Mouse (Mus musculus): ENCODE measurements around the gene Mecom. TPM values are rescaled to one million over a fixed set of nuclear protein-coding genes. Genes with fewer than 3 reads are reported as not detected.
A peak's percentile ranks its signal among the peaks of the same experiment; 100 is the strongest.

Gene Mecom
- polyA plus RNA-seq, 1 experiment from 2014 or later, result 89.3 TPM

GRCm38 (mm10) chr3:30097713-30098112 lies 450.1 kb downstream of the Mecom start:
- no peak overlapping the region for H3K9ac ChIP-seq (ENCODE audit: low read depth, low read length)
- H3K4me3 ChIP-seq (ENCODE audit: low read length), result no peak overlapping the region
- H3K36me3 ChIP-seq (ENCODE audit: control insufficient read depth, insufficient read depth, low read length), result no peaks in the 10 kb centered on the region
- no peak overlapping the region; the same call in 1 of the 2 replicates for H3K27ac ChIP-seq (ENCODE audit: low read depth, low read length)
- no peak for ATAC-seq (ENCODE audit: low FRiP score, low TSS enrichment)
- H3K4me1 ChIP-seq (ENCODE audit: control insufficient read depth, insufficient read depth, low read length), result 0 out of 2 replicates have a peak, but pooled peaks cover 3% of the 10 kb centered on the region
- 52% methylated on average over 3 of the region's 3 CpGs for WGBS
- no peaks in the 10 kb centered on the region for H3K27me3 ChIP-seq (ENCODE audit: control insufficient read depth, insufficient read depth, low read length)
- no peaks in the 10 kb centered on the region for H3K9me3 ChIP-seq (ENCODE audit: control insufficient read depth, low read length)
- H3K4me2 ChIP-seq (replicated peaks; ENCODE audit: low read depth, low read length), result no peak overlapping the region

GRCm38 (mm10) chr3:30097129-30097528 lies 450.7 kb downstream of the Mecom start:
- Histone ChIP-seq H3K27me3 (ENCODE audit: control insufficient read depth, insufficient read depth, low read length) (no peaks in the 10 kb centered on the region), H3K4me2 (replicated peaks; ENCODE audit: low read depth, low read length) (no peak overlapping the region), H3K27ac (ENCODE audit: low read depth, low read length) (peak overlapping the region; percentile 1; the same call in 1 of the 2 replicates), H3K4me3 (ENCODE audit: low read length) (no peak overlapping the region), H3K9ac (ENCODE audit: low read depth, low read length) (no peak overlapping the region), H3K4me1 (ENCODE audit: control insufficient read depth, insufficient read depth, low read length) (0 out of 2 replicates have a peak, but pooled peaks cover 4% of the 10 kb centered on the region), H3K9me3 (ENCODE audit: control insufficient read depth, low read length) (no peaks in the 10 kb centered on the region), H3K36me3 (ENCODE audit: control insufficient read depth, insufficient read depth, low read length) (no peaks in the 10 kb centered on the region)
- WGBS, result 66% methylated on average over 4 of the region's 4 CpGs
- ATAC-seq (ENCODE audit: low FRiP score, low TSS enrichment), result no peak

- WGBS, result 31% methylated on average over 1 of the region's 1 CpGs
- Histone ChIP-seq H3K4me2 (replicated peaks; ENCODE audit: low read depth, low read length) (no peak overlapping the region), H3K27ac (ENCODE audit: low read depth, low read length) (no peak overlapping the region), H3K4me3 (ENCODE audit: low read length) (no peak overlapping the region), H3K9me3 (ENCODE audit: control insufficient read depth, low read length) (no peaks in the 10 kb centered on the region), H3K27me3 (ENCODE audit: control insufficient read depth, insufficient read depth, low read length) (no peaks in the 10 kb centered on the region), H3K9ac (ENCODE audit: low read depth, low read length) (no peak overlapping the region), H3K4me1 (ENCODE audit: control insufficient read depth, insufficient read depth, low read length) (peaks cover 10% of the 10 kb centered on the region; the same call in 1 of the 2 replicates), H3K36me3 (ENCODE audit: control insufficient read depth, insufficient read depth, low read length) (no peaks in the 10 kb centered on the region)
- ATAC-seq (ENCODE audit: low FRiP score, low TSS enrichment), result no peak
Observed at GRCm38 (mm10) chr3:30093005-30093404, 454.8 kb downstream of the Mecom start.

DNA sequence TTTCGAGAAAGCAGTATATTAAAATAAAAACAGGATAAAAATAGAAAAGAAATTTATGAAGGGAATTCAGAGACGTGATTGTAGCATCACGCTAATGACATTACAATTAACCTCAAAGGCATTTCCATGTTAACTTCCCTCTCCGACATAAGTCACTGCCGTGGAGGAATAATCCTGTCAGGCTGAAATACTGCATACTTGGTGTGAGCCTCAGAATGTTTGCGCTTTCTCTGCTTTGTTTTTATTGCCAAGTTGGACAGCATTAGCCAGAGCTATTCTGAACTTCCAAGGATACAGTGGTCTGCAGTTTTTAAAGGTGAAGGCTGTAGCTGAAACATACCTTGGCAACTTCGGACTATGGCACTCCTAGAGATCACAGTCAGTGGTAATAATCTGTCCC lies 455.3 kb downstream of the Mecom start:
- H3K36me3 ChIP-seq (ENCODE audit: control insufficient read depth, insufficient read depth, low read length), result no peaks in the 10 kb centered on the region
- H3K27me3 ChIP-seq (ENCODE audit: control insufficient read depth, insufficient read depth, low read length), result no peaks in the 10 kb centered on the region
- ATAC-seq (ENCODE audit: low FRiP score, low TSS enrichment), result peak; percentile 72; the same call in 1 of the 2 replicates
- H3K4me2 ChIP-seq (replicated peaks; ENCODE audit: low read depth, low read length), result no peak overlapping the region; the same call in 1 of the 2 replicates
- H3K4me3 ChIP-seq (ENCODE audit: low read length), result no peak overlapping the region
- WGBS, result 28% methylated on average over 7 of the region's 7 CpGs
- no peaks in the 10 kb centered on the region for H3K9me3 ChIP-seq (ENCODE audit: control insufficient read depth, low read length)
- H3K27ac ChIP-seq (ENCODE audit: low read depth, low read length), result no peak overlapping the region
- peaks cover 8% of the 10 kb centered on the region; the same call in 1 of the 2 replicates for H3K4me1 ChIP-seq (ENCODE audit: control insufficient read depth, insufficient read depth, low read length)
- H3K9ac ChIP-seq (ENCODE audit: low read depth, low read length), result no peak overlapping the region

DNA sequence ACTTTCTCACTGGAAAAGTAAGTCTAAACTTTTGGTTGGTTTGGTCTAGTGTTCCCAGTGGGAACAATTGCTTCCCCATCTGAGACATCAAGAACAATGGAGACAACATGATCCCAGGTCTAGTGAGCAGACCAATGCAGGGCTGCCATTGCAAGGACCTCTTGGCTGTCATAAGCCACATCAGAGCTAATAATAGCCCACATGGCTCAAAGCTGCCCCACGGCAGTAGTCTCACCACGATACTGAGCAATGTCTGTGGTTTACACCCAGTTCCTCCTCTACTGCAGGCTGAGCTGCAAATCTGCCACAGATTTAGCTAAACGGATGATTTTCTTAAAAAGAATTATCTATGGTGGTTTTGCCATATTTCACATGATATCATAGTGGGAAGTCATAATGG lies 455.9 kb downstream of the Mecom start:
- Histone ChIP-seq H3K9me3 (ENCODE audit: control insufficient read depth, low read length) (no peaks in the 10 kb centered on the region), H3K4me1 (ENCODE audit: control insufficient read depth, insufficient read depth, low read length) (peaks cover 7% of the 10 kb centered on the region; the same call in 1 of the 2 replicates), H3K4me2 (replicated peaks; ENCODE audit: low read depth, low read length) (no peak overlapping the region), H3K4me3 (ENCODE audit: low read length) (no peak overlapping the region), H3K27ac (ENCODE audit: low read depth, low read length) (peak overlapping the region; percentile 55; the same call in 1 of the 2 replicates), H3K27me3 (ENCODE audit: control insufficient read depth, insufficient read depth, low read length) (no peaks in the 10 kb centered on the region), H3K36me3 (ENCODE audit: control insufficient read depth, insufficient read depth, low read length) (no peaks in the 10 kb centered on the region), H3K9ac (ENCODE audit: low read depth, low read length) (no peak overlapping the region)
- ATAC-seq (ENCODE audit: low FRiP score, low TSS enrichment), result no peak
- WGBS, result 46% methylated on average over 3 of the region's 3 CpGs

DNA sequence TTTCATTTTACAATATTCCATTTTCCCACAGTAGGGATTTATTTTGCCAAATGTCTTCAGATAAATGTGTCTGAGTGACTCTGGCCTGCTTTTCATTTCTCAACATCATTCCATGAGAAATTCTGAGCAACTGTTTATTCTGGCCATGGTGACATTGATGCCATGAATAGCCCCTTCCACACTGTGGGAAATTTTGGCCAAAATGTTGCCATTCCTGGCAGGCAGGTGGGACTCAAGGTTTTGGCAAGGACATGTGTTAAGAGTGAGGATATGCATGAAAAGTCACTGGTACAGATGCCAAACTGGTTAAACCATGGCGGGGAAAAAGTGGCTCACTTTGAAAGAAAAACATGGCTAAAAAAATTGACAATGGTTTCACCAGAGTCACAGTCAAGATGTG lies 456.4 kb downstream of the Mecom start:
- no peak overlapping the region for H3K4me3 ChIP-seq (ENCODE audit: low read length)
- H3K27me3 ChIP-seq (ENCODE audit: control insufficient read depth, insufficient read depth, low read length), result no peaks in the 10 kb centered on the region
- no peaks in the 10 kb centered on the region for H3K9me3 ChIP-seq (ENCODE audit: control insufficient read depth, low read length)
- WGBS, result 80% methylated on average over 1 of the region's 1 CpGs
- H3K36me3 ChIP-seq (ENCODE audit: control insufficient read depth, insufficient read depth, low read length), result no peaks in the 10 kb centered on the region
- H3K4me1 ChIP-seq (ENCODE audit: control insufficient read depth, insufficient read depth, low read length), result peaks cover 7% of the 10 kb centered on the region; the same call in 1 of the 2 replicates
- no peak overlapping the region for H3K9ac ChIP-seq (ENCODE audit: low read depth, low read length)
- ATAC-seq (ENCODE audit: low FRiP score, low TSS enrichment), result no peak
- no peak overlapping the region for H3K27ac ChIP-seq (ENCODE audit: low read depth, low read length)
- no peak overlapping the region for H3K4me2 ChIP-seq (replicated peaks; ENCODE audit: low read depth, low read length)

DNA sequence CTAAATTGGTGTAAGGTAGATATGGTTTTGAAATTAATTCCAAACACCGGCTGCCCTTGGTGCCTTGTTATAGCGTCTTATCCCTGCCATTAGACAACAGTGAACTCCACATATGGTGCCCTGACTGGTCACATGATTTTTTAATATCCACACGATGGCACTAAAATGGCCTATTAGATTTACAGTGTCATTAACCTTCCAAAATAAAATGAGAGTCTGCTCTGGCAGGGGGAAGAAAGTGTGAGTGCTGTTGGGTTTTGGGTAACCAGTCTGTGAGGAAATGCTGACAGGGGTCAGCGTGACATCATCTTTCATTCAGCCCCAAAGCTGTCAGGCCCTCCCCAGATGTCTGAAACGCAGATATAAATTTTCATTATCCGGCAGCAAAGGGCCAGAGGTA lies 461.7 kb downstream of the Mecom start:
- Histone ChIP-seq H3K9ac (ENCODE audit: low read depth, low read length) (no peak overlapping the region), H3K4me1 (ENCODE audit: control insufficient read depth, insufficient read depth, low read length) (peaks cover under 1% of the 10 kb centered on the region; the same call in 1 of the 2 replicates), H3K36me3 (ENCODE audit: control insufficient read depth, insufficient read depth, low read length) (no peaks in the 10 kb centered on the region), H3K4me2 (replicated peaks; ENCODE audit: low read depth, low read length) (no peak overlapping the region), H3K4me3 (ENCODE audit: low read length) (no peak overlapping the region), H3K27ac (ENCODE audit: low read depth, low read length) (no peak overlapping the region), H3K27me3 (ENCODE audit: control insufficient read depth, insufficient read depth, low read length) (no peaks in the 10 kb centered on the region), H3K9me3 (ENCODE audit: control insufficient read depth, low read length) (no peaks in the 10 kb centered on the region)
- WGBS, result 30% methylated on average over 6 of the region's 6 CpGs
- peak; percentile 71; the same call in 1 of the 2 replicates for ATAC-seq (ENCODE audit: low FRiP score, low TSS enrichment)

GRCm38 (mm10) chr3:30083842-30084241 lies 464.0 kb downstream of the Mecom start:
- WGBS, result 74% methylated on average over 1 of the region's 1 CpGs
- ATAC-seq (ENCODE audit: low FRiP score, low TSS enrichment), result no peak

DNA sequence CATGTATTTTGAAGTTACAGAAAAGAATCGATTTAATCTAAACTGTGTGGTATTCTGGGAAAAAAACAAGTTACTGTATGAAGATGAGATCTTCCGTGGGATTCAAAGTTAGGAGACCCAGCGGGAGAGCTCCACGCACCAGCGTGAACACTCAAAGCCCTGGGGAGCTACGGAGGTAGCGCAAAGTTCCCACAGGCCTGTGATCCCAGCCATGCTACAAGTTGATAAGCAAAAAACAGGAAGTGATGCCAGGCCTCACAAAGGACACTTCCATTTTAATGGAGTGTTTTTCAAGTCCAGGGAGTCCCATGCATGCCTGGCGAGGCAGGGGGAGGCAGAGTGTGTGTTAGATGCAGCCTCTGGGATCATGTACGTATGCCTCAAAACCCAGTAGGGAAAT lies 464.5 kb downstream of the Mecom start:
- no peak overlapping the region for H3K4me3 ChIP-seq (ENCODE audit: low read length)
- 80% methylated on average over 9 of the region's 9 CpGs for WGBS
- H3K4me2 ChIP-seq (replicated peaks; ENCODE audit: low read depth, low read length), result no peak overlapping the region
- H3K27ac ChIP-seq (ENCODE audit: low read depth, low read length), result no peak overlapping the region
- no peaks in the 10 kb centered on the region for H3K36me3 ChIP-seq (ENCODE audit: control insufficient read depth, insufficient read depth, low read length)
- no peak for ATAC-seq (ENCODE audit: low FRiP score, low TSS enrichment)
- H3K27me3 ChIP-seq (ENCODE audit: control insufficient read depth, insufficient read depth, low read length), result no peaks in the 10 kb centered on the region
- H3K9ac ChIP-seq (ENCODE audit: low read depth, low read length), result no peak overlapping the region
- no peaks in the 10 kb centered on the region for H3K9me3 ChIP-seq (ENCODE audit: control insufficient read depth, low read length)
- H3K4me1 ChIP-seq (ENCODE audit: control insufficient read depth, insufficient read depth, low read length), result peaks cover 4% of the 10 kb centered on the region; the same call in 1 of the 2 replicates

More at GRCm38 (mm10) chr3:30083842-30084241, 464.0 kb downstream of the Mecom start:
- Histone ChIP-seq H3K27me3 (ENCODE audit: control insufficient read depth, insufficient read depth, low read length) (no peaks in the 10 kb centered on the region), H3K9me3 (ENCODE audit: control insufficient read depth, low read length) (no peaks in the 10 kb centered on the region), H3K4me3 (ENCODE audit: low read length) (no peak overlapping the region), H3K36me3 (ENCODE audit: control insufficient read depth, insufficient read depth, low read length) (no peaks in the 10 kb centered on the region), H3K4me1 (ENCODE audit: control insufficient read depth, insufficient read depth, low read length) (peaks cover 4% of the 10 kb centered on the region; the same call in 1 of the 2 replicates), H3K4me2 (replicated peaks; ENCODE audit: low read depth, low read length) (no peak overlapping the region), H3K27ac (ENCODE audit: low read depth, low read length) (no peak overlapping the region), H3K9ac (ENCODE audit: low read depth, low read length) (no peak overlapping the region)

Data from kidney, embryonic 14.5 days (tissue).